Mouse (Mus musculus) liver, adult 2 months (tissue): ENCODE measurements around the gene Mta3.

ENCODE experiments used
- CTCF ChIP-seq: fragments of 200-500 bp; IDR thresholded peaks from 2 replicates; pipeline ENCODE4 v1.5.1; 2011; ENCODE audit warnings: low read depth, low read length, control low read depth
- POLR2A ChIP-seq: fragments of 200-500 bp; IDR thresholded peaks from 2 replicates; pipeline ENCODE4 v1.6.1; 2011; ENCODE audit warnings: low read length, control low read depth; ENCODE audit not compliant: insufficient read depth; ENCODE audit errors: extremely low read depth

GRCm38 (mm10) chr17:83710639-83711038 lies 4.7 kb downstream of the Mta3 start:
- TF ChIP-seq CTCF (no peak), POLR2A (no peak)
